Mouse (Mus musculus): ENCODE data around the gene App.

App gene

GRCm38 (mm10) chr16:84973446-84974175 lies 200.0 kb downstream of the App start:
- DNase-seq (ENCODE audit: low spot score in 2 of 2) = no peak

- DNase-seq (ENCODE audit: low spot score in 2 of 2) = no peak
These were observed 201.8 kb downstream of the App start for GRCm38 (mm10) chr16:84971535-84972330.

- no peak for DNase-seq (ENCODE audit: low spot score in 2 of 2)
These were observed 204.5 kb downstream of the App start for GRCm38 (mm10) chr16:84969026-84969425.

- no peak for DNase-seq (ENCODE audit: low spot score in 2 of 2)
These were observed 206.6 kb downstream of the App start for GRCm38 (mm10) chr16:84966983-84967382.

GRCm38 (mm10) chr16:84966096-84966495 lies 207.5 kb downstream of the App start:
- DNase-seq (ENCODE audit: low spot score in 2 of 2) = no peak

GRCm38 (mm10) chr16:84963960-84964359 lies 209.6 kb downstream of the App start:
- no peak for DNase-seq (ENCODE audit: low spot score in 2 of 2)

- no peak for DNase-seq (ENCODE audit: low spot score in 2 of 2)
These were observed 210.0 kb downstream of the App start for GRCm38 (mm10) chr16:84963527-84963926.

- no peak for DNase-seq (ENCODE audit: low spot score in 2 of 2)
These were observed 216.3 kb downstream of the App start for GRCm38 (mm10) chr16:84957253-84957652.

GRCm38 (mm10) chr16:84956690-84957089 lies 216.9 kb downstream of the App start:
- DNase-seq (ENCODE audit: low spot score in 2 of 2) = no peak

GRCm38 (mm10) chr16:84955840-84956239 lies 217.7 kb downstream of the App start:
- no peak for DNase-seq (ENCODE audit: low spot score in 2 of 2)

GRCm38 (mm10) chr16:84955204-84955839 lies 218.2 kb downstream of the App start:
- DNase-seq (ENCODE audit: low spot score in 2 of 2) = peak; percentile 81 to 90

- no peak for DNase-seq (ENCODE audit: low spot score in 2 of 2)
These were observed 242.5 kb downstream of the App start for GRCm38 (mm10) chr16:84931024-84931423.

- no peak for DNase-seq (ENCODE audit: low spot score in 2 of 2)
These were observed 245.7 kb downstream of the App start for GRCm38 (mm10) chr16:84927827-84928226.

GRCm38 (mm10) chr16:84919649-84920308 lies 253.8 kb downstream of the App start:
- DNase-seq (ENCODE audit: low spot score in 2 of 2) = no peak

- DNase-seq (ENCODE audit: low spot score in 2 of 2) = no peak
These were observed 254.5 kb downstream of the App start for GRCm38 (mm10) chr16:84919087-84919486.

GRCm38 (mm10) chr16:84916772-84917171 lies 256.8 kb downstream of the App start:
- no peak for DNase-seq (ENCODE audit: low spot score in 2 of 2)

- DNase-seq (ENCODE audit: low spot score in 2 of 2) = no peak
These were observed 261.9 kb downstream of the App start for GRCm38 (mm10) chr16:84911477-84912165.

GRCm38 (mm10) chr16:84902995-84903394 lies 270.6 kb downstream of the App start:
- DNase-seq (ENCODE audit: low spot score in 2 of 2) = no peak
